Mouse (Mus musculus): ENCODE data around the gene Fyn.

Gene Fyn

GRCm38 (mm10) chr10:39368572-39369135 lies at the start of gene Fyn:
Gene Fyn, plus strand, starts transcription at chr10:39368855.
- DNase-seq (ENCODE audit: low spot score in 2 of 2) = no peak

- DNase-seq (ENCODE audit: low spot score in 2 of 2) = no peak
Measured at GRCm38 (mm10) chr10:39320798-39321622, 47.6 kb upstream of the Fyn start.

GRCm38 (mm10) chr10:39321623-39321985 lies 47.1 kb upstream of the Fyn start:
- DNase-seq (ENCODE audit: low spot score in 2 of 2) = no peak

- DNase-seq (ENCODE audit: low spot score in 2 of 2) = no peak
Measured at GRCm38 (mm10) chr10:39322143-39322542, 46.5 kb upstream of the Fyn start.

GRCm38 (mm10) chr10:39324291-39324690 lies 44.4 kb upstream of the Fyn start:
- no peak for DNase-seq (ENCODE audit: low spot score in 2 of 2)

- no peak for DNase-seq (ENCODE audit: low spot score in 2 of 2)
Measured at GRCm38 (mm10) chr10:39328661-39329060, 40.0 kb upstream of the Fyn start.

- DNase-seq (ENCODE audit: low spot score in 2 of 2) = no peak
Measured at GRCm38 (mm10) chr10:39334320-39334719, 34.3 kb upstream of the Fyn start.

- DNase-seq (ENCODE audit: low spot score in 2 of 2) = no peak
Measured at GRCm38 (mm10) chr10:39335880-39336279, 32.8 kb upstream of the Fyn start.

GRCm38 (mm10) chr10:39339189-39339968 lies 29.3 kb upstream of the Fyn start:
- peak in 1 of 2 experiments; percentile 10 for DNase-seq (ENCODE audit: low spot score in 2 of 2)

- DNase-seq (ENCODE audit: low spot score in 2 of 2) = peak; percentile 44 to 49
Measured at GRCm38 (mm10) chr10:39339969-39340236, 28.8 kb upstream of the Fyn start.

GRCm38 (mm10) chr10:39343551-39343950 lies 25.1 kb upstream of the Fyn start:
- DNase-seq (ENCODE audit: low spot score in 2 of 2) = no peak

GRCm38 (mm10) chr10:39345921-39346320 lies 22.7 kb upstream of the Fyn start:
- DNase-seq (ENCODE audit: low spot score in 2 of 2) = no peak

GRCm38 (mm10) chr10:39349781-39350364 lies 18.8 kb upstream of the Fyn start:
- no peak for DNase-seq (ENCODE audit: low spot score in 2 of 2)

- DNase-seq (ENCODE audit: low spot score in 2 of 2) = no peak
Measured at GRCm38 (mm10) chr10:39364196-39364595, 4.5 kb upstream of the Fyn start.

GRCm38 (mm10) chr10:39369502-39369931 lies 862 bp downstream of the Fyn start:
- DNase-seq (ENCODE audit: low spot score in 2 of 2) = peak; percentile 91 to 94

GRCm38 (mm10) chr10:39369977-39370785 lies 1.5 kb downstream of the Fyn start:
- DNase-seq (ENCODE audit: low spot score in 2 of 2) = peak; percentile 20 to 32

GRCm38 (mm10) chr10:39370786-39371221 lies 2.1 kb downstream of the Fyn start:
- DNase-seq (ENCODE audit: low spot score in 2 of 2) = peak; percentile 26 to 30

GRCm38 (mm10) chr10:39371467-39371866 lies 2.8 kb downstream of the Fyn start:
- peak; percentile 63 to 72 for DNase-seq (ENCODE audit: low spot score in 2 of 2)

GRCm38 (mm10) chr10:39371991-39372390 lies 3.3 kb downstream of the Fyn start:
- no peak for DNase-seq (ENCODE audit: low spot score in 2 of 2)

GRCm38 (mm10) chr10:39376676-39377075 lies 8.0 kb downstream of the Fyn start:
- peak; percentile 31 to 35 for DNase-seq (ENCODE audit: low spot score in 2 of 2)

- no peak for DNase-seq (ENCODE audit: low spot score in 2 of 2)
Measured at GRCm38 (mm10) chr10:39377219-39377618, 8.6 kb downstream of the Fyn start.

Measured in natural killer cell, adult 2 months (primary cell).